ENCODE assay signal across 19 mouse cellular contexts in genomic region chr16:43221313-43221712, GRCm38 (mm10).
DNase-seq lines count a peak whose midpoint lies in the region; ATAC-seq lines count a peak whose summit lies in the region.
"Had no signal": no experiment of that assay in that cellular context is flagged by ENCODE, and none has a peak within 500 bp of the region (broad histone marks: within the 10 kb centered on the region; RNA-seq: fewer than 3 reads in every experiment).

No protein-coding gene starts in this region.

- 23% methylated on average over 4 of the region's 4 CpGs for WGBS in embryonic facial prominence, embryonic 13.5 days

- no peak for ATAC-seq in embryonic facial prominence, embryonic 13.5 days (ENCODE audit: insufficient number of reproducible peaks, insufficient read depth, low FRiP score, low TSS enrichment, low read depth)

- intact Hi-C loops in heart, postnatal 25 days (cut with DNase I) = no loop called here
- intact Hi-C loops in left cerebral cortex, postnatal 25 days (cut with DNase I) = no loop called here

- H3K9me3 ChIP-seq in embryonic facial prominence, embryonic 13.5 days = no peaks in the 10 kb centered on the region
- H3K9me3 ChIP-seq: forebrain, embryonic 10.5 days; hindbrain, embryonic 15.5 days; limb, embryonic 13.5 days; stomach, embryonic 15.5 days had no signal

- H3K4me2 ChIP-seq in embryonic facial prominence, embryonic 13.5 days = no peak overlapping the region
- H3K4me2 ChIP-seq: hindbrain, embryonic 15.5 days; limb, embryonic 13.5 days; midbrain, embryonic 11.5 days; stomach, embryonic 15.5 days had no signal

- peak; percentile 28 for DNase-seq in heart, adult 8-10 months (ENCODE audit: low spot score)
- DNase-seq in heart, postnatal 25 days (ENCODE audit: low spot score) = no peak
- DNase-seq in 3T3-L1 (ENCODE audit: low read depth, low spot score) = peak; percentile 91
- peak; percentile 76 for DNase-seq in NIH3T3 (ENCODE audit: low read depth)
- DNase-seq in thymus, postnatal 14 days = no peak
- no peak for DNase-seq in left cerebral cortex, adult 18-20 months (ENCODE audit: low spot score in 2 of 2)
- DNase-seq in left cerebral cortex, postnatal 25 days (ENCODE audit: low spot score in 2 of 2) = no peak
- DNase-seq: cerebellum, adult 11 months; gastrocnemius, postnatal 10 days; kidney, adult 11 months; kidney, postnatal 25 days; layer of hippocampus, postnatal 36 days; thymus, postnatal 36 days had no signal

- H3K36me3 ChIP-seq in embryonic facial prominence, embryonic 13.5 days = no peaks in the 10 kb centered on the region
- H3K36me3 ChIP-seq: forebrain, embryonic 10.5 days; hindbrain, embryonic 15.5 days; limb, embryonic 13.5 days; stomach, embryonic 15.5 days had no signal

- peaks cover 13% of the 10 kb centered on the region; the same call in 1 of the 2 replicates for H3K4me1 ChIP-seq in embryonic facial prominence, embryonic 13.5 days
- H3K4me1 ChIP-seq: hindbrain, embryonic 15.5 days; stomach, embryonic 15.5 days had no signal

- H3K4me3 ChIP-seq in embryonic facial prominence, embryonic 13.5 days = no peak overlapping the region
- H3K4me3 ChIP-seq: forebrain, embryonic 10.5 days; hindbrain, embryonic 15.5 days; limb, embryonic 13.5 days; stomach, embryonic 15.5 days had no signal

- no peak overlapping the region for H3K9ac ChIP-seq in embryonic facial prominence, embryonic 13.5 days
- H3K9ac ChIP-seq: hindbrain, embryonic 15.5 days; limb, embryonic 13.5 days; stomach, embryonic 15.5 days had no signal

- peak overlapping the region; percentile 14; the same call in 1 of the 2 replicates for H3K27ac ChIP-seq in embryonic facial prominence, embryonic 13.5 days
- H3K27ac ChIP-seq: forebrain, embryonic 10.5 days; hindbrain, embryonic 15.5 days; limb, embryonic 13.5 days; stomach, embryonic 15.5 days had no signal

- H3K27me3 ChIP-seq in embryonic facial prominence, embryonic 13.5 days = no peaks in the 10 kb centered on the region
- H3K27me3 ChIP-seq: hindbrain, embryonic 15.5 days; limb, embryonic 13.5 days; stomach, embryonic 15.5 days had no signal

Comparison
In these comparisons a context has a peak if more than half of its experiments do, and no peak if none do; other contexts are left out.
1. DNase-seq: peak in heart, adult 8-10 months (single experiment), 3T3-L1 (single experiment) and NIH3T3 (single experiment); none in heart, postnatal 25 days (single experiment), thymus, postnatal 14 days (single experiment), left cerebral cortex, adult 18-20 months (0 of 2) and left cerebral cortex, postnatal 25 days (0 of 2).